Mouse (Mus musculus) bone marrow macrophage, adult 2 months (primary cell): ENCODE measurements around the gene Cd46.

Experiments used
- CTCF ChIP-seq: IDR thresholded peaks from 2 replicates; pipeline ENCODE4 v1.5.1; 2012; ENCODE audit warnings: low read depth, mild to moderate bottlenecking, low read length, moderate library complexity
- POLR2A ChIP-seq: IDR thresholded peaks from 2 replicates; pipeline ENCODE4 v1.6.1; 2012; ENCODE audit warnings: mild to moderate bottlenecking, low read depth, low read length, borderline replicate concordance

DNA sequence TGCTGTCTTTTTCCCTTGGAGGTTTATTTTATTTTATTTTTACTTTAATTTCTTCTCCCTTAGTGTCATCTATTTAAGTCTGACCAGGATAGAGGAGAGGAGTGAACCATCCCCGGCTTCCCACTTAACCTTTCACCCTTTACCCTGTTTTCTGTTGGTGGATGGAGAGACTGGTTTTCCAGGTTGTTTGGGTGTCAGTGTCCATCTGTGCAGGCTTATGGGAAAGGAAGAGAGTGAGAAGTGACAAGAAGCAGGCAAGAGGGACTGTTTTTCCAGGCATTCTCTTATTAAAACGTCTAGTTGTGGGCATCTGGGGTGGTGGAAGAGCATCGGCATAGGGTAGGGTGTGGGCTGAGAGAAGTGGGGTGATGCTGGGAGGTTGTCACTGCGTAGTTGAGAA, 74.4 kb downstream of the Cd46 start:
- TF ChIP-seq CTCF, result no peak
- no peak for TF ChIP-seq POLR2A
